Mouse (Mus musculus) kidney, adult 10 weeks (tissue): ENCODE measurements around the gene Itga5. TPM values are rescaled to one million over a fixed set of nuclear protein-coding genes. Genes with fewer than 3 reads are reported as not detected.

Experiments
- polyA plus RNA-seq: library from polyadenylated mRNA; stranded (reverse); fragments of 350-450 nt; fragmentation: Illumina TruSeq; extraction: RNeasy Lipid Tissue Mini Kit (QIAGEN cat#74804); gene quantifications from one replicate; pipeline ENCODE4 v1.2.3, GENCODE M21; 2014; ENCODE audit warnings: low read depth, low replicate concordance

Itga5 gene
- polyA plus RNA-seq = 0.12 TPM

DNA sequence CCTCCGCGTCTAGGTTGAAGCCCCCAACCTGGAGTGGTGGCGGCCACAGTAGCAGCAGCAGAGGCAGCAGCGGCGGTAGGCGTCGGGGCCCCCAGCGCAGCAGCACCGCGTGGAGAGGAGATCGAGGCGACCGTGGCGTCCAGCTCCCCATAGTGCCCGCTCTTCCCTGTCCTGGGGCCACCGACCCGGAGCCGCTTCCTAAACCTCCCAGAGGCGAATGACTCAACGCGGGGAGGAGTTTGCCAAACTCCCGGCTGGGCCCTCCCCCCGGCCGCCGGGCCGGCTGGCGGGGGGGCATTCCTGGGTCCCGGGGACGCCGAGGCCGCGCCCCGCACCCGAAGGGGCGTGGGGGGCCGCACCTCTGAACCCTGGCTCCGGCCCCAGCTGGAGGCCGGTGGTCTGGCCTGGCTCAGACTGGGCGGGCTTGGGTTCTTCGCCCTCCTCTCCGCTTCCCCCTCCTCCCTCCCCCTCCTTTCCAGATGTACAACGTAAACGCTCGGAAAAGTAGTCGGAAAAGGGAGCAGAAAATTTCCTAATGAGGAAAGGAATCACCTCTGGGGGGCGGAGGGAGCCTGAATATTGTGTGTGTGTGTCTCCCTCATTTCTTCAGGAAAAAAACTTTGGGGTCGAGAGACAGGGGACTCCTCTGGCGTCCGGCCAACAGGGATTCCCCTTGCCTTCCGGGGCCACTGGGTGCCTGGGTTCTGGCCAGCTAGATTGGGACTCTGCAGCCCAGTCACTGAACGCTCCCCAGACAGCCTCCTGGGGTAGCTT is at the start of gene Itga5:
Gene Itga5, minus strand, starts transcription at position 388 of the 774 bp plus-strand sequence.

DNA sequence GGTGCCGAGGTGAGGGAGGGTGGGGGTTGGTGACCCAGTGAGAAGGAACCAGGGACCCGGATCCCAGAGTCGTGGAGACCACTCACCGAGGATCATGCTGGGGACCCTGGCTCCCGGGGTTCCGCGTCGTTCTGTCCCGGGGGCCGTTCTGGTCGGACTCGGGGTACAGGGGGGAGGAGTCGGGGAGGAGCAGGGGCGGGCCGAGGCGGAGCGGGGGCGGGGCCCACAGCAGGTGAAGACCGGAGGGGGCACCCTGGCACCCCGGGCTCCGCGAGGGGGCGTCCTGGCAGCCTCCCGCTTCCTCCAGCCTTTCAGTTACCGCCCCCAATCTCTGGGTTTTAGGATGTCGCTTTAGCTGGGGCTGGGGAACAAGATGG is 26.6 kb downstream of the Itga5 start, which contains the start of gene Zfp385a:
Gene Zfp385a, minus strand, starts transcription at position 133 of the 377 bp plus-strand sequence.

DNA sequence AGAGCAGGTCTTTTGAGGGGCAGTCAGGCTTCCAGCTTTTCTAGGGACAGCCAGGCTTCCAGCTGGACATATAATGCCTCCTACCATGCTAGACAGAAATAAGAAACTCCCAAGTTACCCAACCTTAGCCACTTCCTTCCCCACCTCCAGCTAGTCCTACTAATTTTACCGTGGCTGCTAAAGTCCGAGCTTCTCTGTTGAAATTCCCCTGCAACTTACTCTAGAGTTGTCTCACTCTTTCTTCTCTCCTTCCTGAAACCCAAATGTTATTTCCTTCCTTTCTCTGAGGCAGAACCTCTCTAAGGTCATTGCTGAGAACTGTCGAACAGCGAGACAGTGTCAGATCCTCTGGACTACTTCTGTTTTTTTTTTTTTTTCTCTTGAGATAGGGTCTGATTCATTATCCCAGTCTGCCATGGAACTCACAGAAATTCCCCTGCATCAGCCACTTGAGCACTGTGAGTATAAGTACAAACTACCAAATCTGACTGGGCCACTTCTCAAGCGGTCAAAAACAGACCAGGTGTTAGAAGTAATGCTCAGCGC is 56.1 kb downstream of the Itga5 start, which contains the start of gene Gpr84:
Gene Gpr84, minus strand, starts transcription at position 248 of the 546 bp plus-strand sequence.

Other genes starting within 250 kb of the Itga5 start
- 12.2 TPM for gene Smug1, start 199.7 kb downstream of the Itga5 start, polyA plus RNA-seq
- gene Cbx5, start 126.9 kb downstream of the Itga5 start, polyA plus RNA-seq = 113 TPM
- 258 TPM for gene Hnrnpa1, start 126.3 kb downstream of the Itga5 start, polyA plus RNA-seq
- not detected for gene Nfe2, start 108.4 kb downstream of the Itga5 start, polyA plus RNA-seq
- 90.8 TPM for gene Copz1, start 94.0 kb downstream of the Itga5 start, polyA plus RNA-seq
- gene Gpr84, start 56.2 kb downstream of the Itga5 start, polyA plus RNA-seq = not detected
- gene Zfp385a, start 26.7 kb downstream of the Itga5 start, polyA plus RNA-seq = not detected
- gene Gtsf1, start 63.7 kb upstream of the Itga5 start, polyA plus RNA-seq = not detected
- gene Gtsf2, start 81.7 kb upstream of the Itga5 start, polyA plus RNA-seq = not detected
- 1.8 TPM for gene Nckap1l, start 87.0 kb upstream of the Itga5 start, polyA plus RNA-seq
- 0.20 TPM for gene Pde1b, start 136.3 kb upstream of the Itga5 start, polyA plus RNA-seq
- 48.2 TPM for gene Ppp1r1a, start 171.2 kb upstream of the Itga5 start, polyA plus RNA-seq
- gene Glycam1, start 198.3 kb upstream of the Itga5 start, polyA plus RNA-seq = not detected